Mouse (Mus musculus) G1E-ER4 (cell line): ENCODE measurements at regions not wholly inside any gene's neighbourhood (a gene's known extent, or its start where the extent isn't known, plus 50 kb on each side); places are given as distances from the start of the nearest gene placed in this dataset.

Experiments
- GATA1 ChIP-seq: IDR thresholded peaks from one replicate; pipeline ENCODE4 v1.8.0; 2012; ENCODE audit warnings: low read length, inconsistent platforms

DNA sequence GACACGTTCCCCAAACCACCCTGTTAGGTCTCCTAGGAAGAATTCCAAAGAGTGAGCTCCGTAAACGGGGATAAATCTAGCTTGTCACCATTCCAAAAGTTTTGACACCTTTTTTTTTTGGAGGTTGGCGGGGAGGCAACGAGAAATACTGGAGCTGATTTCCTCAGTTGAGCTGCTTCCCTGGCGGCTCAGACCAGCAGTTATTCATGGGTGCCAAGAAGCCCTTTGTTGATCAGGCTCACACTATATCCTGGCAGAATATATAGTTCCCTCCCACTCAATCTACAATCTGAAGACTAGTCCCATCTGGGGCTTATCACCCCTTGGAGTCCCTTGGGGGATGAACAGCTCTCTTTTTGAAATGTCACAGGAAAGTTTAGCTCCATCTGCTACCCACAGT lies 77.5 kb upstream of the Tiam2 start:
- no peak for TF ChIP-seq GATA1

DNA sequence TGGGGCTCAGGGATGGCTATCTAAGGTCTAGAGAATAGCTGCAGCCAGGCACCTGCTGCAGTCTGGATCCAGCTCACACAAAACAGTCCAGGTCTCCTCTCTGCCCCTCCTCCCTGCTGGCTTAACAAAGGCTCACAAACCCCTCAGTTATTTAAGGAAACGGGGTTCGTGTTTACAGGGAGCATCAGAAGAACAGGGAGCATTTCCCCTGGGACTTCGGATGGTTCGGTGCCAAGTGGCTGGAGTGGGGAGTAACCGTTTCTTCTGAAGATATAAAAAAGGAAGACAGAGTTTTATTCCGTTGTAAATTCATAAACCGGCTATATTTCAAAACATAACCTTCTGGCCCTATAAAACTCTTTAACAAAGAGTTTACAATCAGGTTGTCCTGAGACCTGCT lies 77.1 kb upstream of the Tiam2 start:
- TF ChIP-seq GATA1, result no peak

DNA sequence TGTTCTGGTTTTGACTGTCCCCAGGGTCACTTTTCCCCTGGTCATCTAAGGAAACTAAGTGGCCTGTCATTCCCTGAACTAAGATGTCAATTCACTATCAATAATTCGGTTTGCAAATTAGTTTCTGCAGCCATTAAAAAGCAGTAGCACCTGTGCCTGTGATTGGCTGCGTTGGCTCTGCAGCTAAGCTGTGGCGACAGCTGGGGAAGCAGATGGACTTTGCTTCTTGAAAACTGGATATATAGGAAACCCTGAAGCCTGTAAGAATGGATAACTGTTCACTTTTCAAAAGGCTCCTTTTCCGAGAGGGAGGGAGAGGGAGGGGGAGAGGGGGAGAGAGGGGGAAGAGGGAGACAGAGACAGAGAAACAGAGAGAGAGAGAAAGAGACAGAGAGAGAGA lies 75.2 kb upstream of the Tiam2 start:
- no peak for TF ChIP-seq GATA1

DNA sequence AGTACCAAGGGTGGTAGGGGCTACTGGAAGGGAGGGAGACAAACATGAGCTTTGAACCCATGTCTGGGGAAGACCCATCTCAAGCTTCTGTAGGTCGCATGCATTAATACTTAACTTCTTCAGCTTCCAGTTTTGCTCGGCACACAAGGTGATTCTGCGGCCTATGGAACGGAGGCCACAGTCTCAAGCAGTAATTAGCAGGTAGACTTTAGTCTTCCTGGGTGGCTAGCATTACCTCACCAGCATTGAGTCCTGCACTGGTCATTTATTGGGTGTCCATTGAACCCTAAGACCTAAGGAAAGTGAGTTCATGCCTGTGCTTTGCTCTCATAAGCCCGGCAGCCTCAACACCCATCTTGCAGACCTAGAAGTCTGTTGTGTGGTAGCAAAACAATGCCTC lies 74.4 kb upstream of the Tiam2 start:
- no peak for TF ChIP-seq GATA1

DNA sequence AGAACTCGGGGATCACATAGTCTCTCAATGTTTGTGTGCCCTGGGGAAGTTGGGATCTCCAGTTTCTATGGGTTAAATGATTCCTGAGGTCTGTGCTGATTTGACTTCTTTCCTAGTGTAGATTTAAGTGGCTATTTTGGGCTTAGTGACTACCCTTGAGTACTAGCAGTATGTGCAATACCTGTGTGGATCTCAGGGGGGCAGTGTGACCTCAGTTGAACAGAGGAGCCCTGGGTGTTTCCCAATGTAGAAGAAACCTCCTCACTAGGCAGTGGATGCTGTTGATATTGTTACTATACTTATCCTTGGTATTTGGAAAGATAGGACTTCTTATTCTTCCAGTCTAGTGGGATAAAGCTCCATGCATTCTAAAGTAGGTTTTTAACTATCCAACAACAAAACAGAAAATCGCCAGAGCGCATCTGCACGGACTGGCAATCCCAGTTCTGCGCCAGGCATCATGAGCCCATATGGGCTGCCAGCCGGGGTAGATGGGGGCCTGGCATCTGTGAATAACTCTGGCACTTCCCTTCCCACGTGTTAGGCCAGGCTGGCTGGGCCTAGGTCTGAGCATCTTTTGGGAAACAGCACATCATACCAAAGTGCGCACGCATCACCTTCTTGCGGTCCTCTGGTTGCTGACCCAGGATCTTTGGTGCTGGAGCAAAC lies 72.7 kb upstream of the Tiam2 start:
- TF ChIP-seq GATA1, result no peak

DNA sequence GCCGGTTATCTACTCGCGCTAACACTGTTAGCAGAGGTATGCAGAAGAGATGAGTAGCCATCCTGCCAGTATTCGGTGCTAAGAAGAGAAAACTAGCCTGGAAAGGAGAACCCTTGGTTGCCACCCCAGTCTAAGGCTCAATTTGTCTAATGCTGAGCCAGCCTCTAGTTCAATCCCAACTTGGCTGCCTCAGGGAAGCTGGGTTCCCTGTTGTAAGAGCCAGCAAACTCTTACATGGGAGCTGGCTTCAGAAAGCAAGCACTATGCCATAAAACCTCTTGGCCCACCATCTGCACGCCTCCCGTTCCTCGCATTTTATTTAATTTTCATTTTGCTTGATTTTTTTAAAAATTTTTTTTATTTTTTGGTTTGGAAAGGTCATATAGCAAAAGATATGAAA lies 69.6 kb upstream of the Tiam2 start:
- no peak for TF ChIP-seq GATA1

DNA sequence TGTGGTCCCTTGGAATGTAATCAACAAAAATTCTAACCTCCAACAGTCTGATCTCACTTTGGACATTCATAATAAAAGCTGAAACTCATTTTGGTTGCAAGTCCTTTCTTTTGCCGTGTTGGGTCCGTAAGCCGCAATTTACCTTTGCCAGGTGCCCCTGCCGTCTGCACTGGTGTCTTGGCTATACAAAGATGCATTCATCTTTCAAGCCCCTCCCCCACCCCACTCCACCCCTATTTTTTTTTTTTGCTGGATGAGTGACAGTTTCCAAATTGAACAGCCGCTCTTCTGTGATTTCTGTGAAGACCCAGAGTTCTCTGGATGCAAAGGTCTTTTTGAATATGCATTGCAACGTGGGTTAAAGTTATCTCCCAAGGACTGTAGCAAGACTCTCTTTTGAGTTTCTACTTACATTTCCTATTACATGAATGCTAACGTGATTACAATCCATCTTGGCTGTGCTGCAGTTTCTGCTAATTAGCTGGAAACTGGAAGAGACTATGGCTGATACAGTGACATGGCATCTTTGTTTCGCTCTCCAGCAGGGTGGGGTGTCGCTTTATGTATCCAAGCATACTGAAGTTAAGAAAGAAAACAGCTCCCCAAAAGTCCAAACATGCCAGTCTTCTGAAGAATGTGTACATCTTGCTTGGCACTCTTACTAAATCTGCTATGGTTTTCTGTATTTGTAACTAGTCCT lies 67.4 kb upstream of the Tiam2 start:
- TF ChIP-seq GATA1, result no peak

DNA sequence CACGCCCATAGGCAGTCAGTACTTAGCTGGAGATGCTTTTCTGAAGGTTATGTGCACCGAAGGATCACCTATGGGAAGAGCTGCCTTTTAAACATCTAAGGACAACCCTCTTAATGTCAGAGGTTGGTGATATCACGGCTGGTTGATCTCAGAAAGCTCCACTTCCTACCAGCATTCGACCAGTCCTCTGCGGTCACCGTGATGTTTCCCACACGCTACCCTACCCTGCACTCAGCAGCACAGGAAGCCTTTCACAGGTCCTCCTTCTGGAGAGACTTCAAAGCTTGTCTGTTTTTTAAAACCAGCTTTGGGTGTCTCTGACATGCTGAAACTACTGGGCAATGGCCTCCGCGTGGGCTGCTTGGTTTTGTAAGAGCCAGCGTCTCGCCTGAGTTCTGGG lies 65.6 kb upstream of the Tiam2 start:
- no peak for TF ChIP-seq GATA1

DNA sequence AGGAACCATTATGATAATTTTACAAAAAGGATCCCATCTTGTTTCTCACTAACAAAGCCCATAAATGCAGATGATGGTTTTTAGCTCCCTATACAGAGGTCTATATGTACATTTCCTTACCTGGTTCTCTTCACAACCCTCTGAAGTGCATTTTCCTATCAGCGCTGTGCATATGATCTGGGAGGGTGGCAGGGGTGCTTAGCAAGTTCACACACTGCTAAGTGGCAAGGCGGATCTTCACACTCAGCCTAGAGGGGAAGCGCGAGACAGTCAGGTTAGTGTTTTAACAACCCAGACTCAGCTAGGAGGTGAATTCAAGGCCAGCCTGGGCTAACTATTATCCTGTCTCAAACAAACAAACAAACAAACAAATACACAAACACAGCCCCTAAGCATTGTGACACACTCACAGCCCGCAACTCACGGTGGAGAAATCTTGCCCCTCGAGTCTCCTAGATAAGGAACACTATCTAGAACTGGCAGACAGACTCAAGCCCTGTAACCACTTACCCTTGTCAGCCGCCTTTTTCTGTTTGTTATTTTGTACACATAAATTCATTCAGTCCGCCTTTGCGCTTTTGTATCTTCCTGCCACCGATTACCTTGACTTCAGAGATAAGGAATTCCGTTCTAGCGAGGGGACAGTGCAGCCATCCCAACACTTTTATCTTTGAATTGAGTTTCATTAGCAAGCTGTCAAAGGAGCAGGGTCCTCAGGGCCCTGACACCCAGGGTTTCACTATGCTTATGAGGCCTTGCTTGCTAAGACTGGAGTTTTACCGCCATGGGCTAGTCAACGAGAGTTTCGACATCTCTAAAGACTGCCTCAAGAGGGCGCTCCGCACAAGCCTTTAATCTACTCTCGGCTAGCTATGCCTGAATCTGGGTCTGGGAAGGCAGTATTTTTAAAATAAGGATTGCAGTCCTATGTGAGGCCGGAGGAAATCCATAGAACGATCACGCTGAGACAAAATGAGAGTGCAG lies 53.0 kb upstream of the Tiam2 start:
- peak; percentile 36 for TF ChIP-seq GATA1

DNA sequence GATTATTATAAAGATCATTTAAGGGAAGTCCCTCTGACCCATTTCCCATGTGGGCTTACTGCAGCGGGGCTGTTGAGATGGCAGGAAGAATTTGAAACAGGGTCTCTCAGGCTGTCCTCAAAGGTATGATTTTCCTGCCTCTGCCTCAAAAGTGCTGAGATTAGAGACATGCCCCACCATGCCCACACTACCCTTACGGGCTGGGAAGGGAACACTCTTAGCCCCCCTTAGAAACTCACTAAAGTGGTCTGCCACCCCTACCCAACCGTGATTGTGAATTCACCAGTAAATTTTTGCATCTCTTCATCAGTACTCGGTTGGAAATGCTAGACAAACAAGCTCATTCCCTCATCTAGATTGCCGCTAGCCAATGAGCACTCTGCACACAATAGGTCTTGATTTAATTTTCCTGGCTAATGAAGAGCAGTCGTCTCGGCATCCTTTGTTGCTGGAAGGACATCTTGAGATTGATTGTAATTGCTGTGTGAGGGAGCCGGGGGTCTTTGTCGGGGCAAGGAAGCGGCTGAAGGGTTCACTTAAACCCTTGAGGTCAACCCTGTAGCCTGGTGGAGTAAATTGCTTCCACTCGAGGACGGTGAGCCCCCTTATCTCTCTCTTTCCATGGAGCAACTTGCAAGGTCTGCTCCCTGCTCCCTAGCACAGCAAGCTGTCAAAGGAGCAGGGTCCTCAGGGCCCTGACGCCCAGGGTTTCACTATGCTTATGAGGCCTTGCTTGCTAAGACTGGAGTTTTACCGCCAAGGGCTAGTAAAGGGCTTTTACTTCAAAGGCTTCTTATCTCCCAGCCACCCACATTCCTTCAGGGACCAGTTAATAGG lies 51.7 kb upstream of the Tiam2 start:
- no peak for TF ChIP-seq GATA1
